Mouse (Mus musculus) kidney, adult 2 months (tissue): Measurements from ENCODE around the gene Fam214a. TPM values are rescaled to one million over a fixed set of nuclear protein-coding genes. Genes with fewer than 3 reads are reported as not detected.

Source experiments
- DNase-seq: peaks from one replicate; pipeline ENCODE4 v3.0.0; 2021
- H3K27ac ChIP-seq: fragments of 200-500 bp; 2 replicates; pipeline ENCODE4 v1.5.1; 2012; ENCODE audit warnings: low read depth, low read length, control low read depth, inconsistent platforms; ENCODE audit not compliant: insufficient read depth
- H3K27me3 ChIP-seq: fragments of 200-500 bp; replicated peaks from 2 replicates; pipeline ENCODE4 v1.6.1; 2012; ENCODE audit warnings: mild to moderate bottlenecking, moderate library complexity, low read length, inconsistent platforms; ENCODE audit not compliant: control insufficient read depth, insufficient read depth
- H3K36me3 ChIP-seq: fragments of 200-500 bp; 2 replicates; pipeline ENCODE4 v1.6.1; 2012; ENCODE audit warnings: mild to moderate bottlenecking, moderate library complexity, low read length, inconsistent platforms; ENCODE audit not compliant: control insufficient read depth, insufficient read depth
- H3K4me1 ChIP-seq: fragments of 200-500 bp; 2 replicates; pipeline ENCODE4 v1.6.1; 2011; ENCODE audit warnings: low read length; ENCODE audit not compliant: control insufficient read depth, insufficient read depth
- H3K4me3 ChIP-seq: fragments of 200-500 bp; 2 replicates; pipeline ENCODE4 v1.5.1; 2011; ENCODE audit warnings: mild to moderate bottlenecking, low read depth, low read length, control low read depth; ENCODE audit not compliant: insufficient read depth
- CTCF ChIP-seq: fragments of 200-500 bp; conservative IDR thresholded peaks from 2 replicates; pipeline ENCODE4 v1.5.1; 2011; ENCODE audit warnings: low read depth, mild to moderate bottlenecking, control low read depth, low read length, moderate library complexity, mixed read lengths; ENCODE audit not compliant: insufficient read depth, insufficient read length
- POLR2A ChIP-seq: fragments of 200-500 bp; IDR thresholded peaks from one replicate; pipeline ENCODE4 v1.6.1; 2011; ENCODE audit warnings: low read depth, low read length, control low read depth
- WGBS: fragments of 180-500 bp; shearing (Covaris S2); methylation state at CpG from one replicate; pipeline ENCODE4 v1.1.7; 2018; 5-methylcytosine and 5-hydroxymethylcytosine counted together
- polyA plus RNA-seq: library from polyadenylated mRNA; depleted of rRNA; stranded (reverse); fragments of >200 nt; gene quantifications from 2 replicates; pipeline ENCODE4 v1.2.3, GENCODE M21; 2012

Gene Fam214a
- polyA plus RNA-seq, 1 experiment, result 12.1 TPM

GRCm38 (mm10) chr9:75024089-75024488 is 71.4 kb downstream of the Fam214a start:
- H3K4me3 ChIP-seq, result no peak overlapping the region
- 66% methylated on average over 7 of the region's 7 CpGs for WGBS
- peaks cover 17% of the 10 kb centered on the region for H3K36me3 ChIP-seq
- DNase-seq, result no peak
- H3K27ac ChIP-seq, result no peak overlapping the region
- TF ChIP-seq POLR2A (no peak), CTCF (no peak)
- no peaks in the 10 kb centered on the region for H3K4me1 ChIP-seq
- H3K27me3 ChIP-seq, result no peaks in the 10 kb centered on the region; the same call in 1 of the 2 replicates

- 75% methylated on average over 6 of the region's 6 CpGs for WGBS
- DNase-seq, result no peak
- peaks cover 10% of the 10 kb centered on the region for H3K36me3 ChIP-seq
- no peak overlapping the region for H3K27ac ChIP-seq
- no peaks in the 10 kb centered on the region; the same call in 1 of the 2 replicates for H3K27me3 ChIP-seq
- no peak overlapping the region for H3K4me3 ChIP-seq
- H3K4me1 ChIP-seq, result no peaks in the 10 kb centered on the region
- TF ChIP-seq CTCF (peak; percentile 49), POLR2A (no peak)
Observed at GRCm38 (mm10) chr9:75025689-75026088, 73.0 kb downstream of the Fam214a start.

GRCm38 (mm10) chr9:75032408-75032807 is 79.7 kb downstream of the Fam214a start:
- WGBS, result 88% methylated on average over 1 of the region's 1 CpGs
- no peaks in the 10 kb centered on the region for H3K27me3 ChIP-seq
- peaks cover 6% of the 10 kb centered on the region for H3K4me1 ChIP-seq
- TF ChIP-seq POLR2A (no peak), CTCF (no peak)
- H3K36me3 ChIP-seq, result peaks cover 6% of the 10 kb centered on the region; the same call in 1 of the 2 replicates
- DNase-seq, result no peak
- no peak overlapping the region for H3K27ac ChIP-seq
- no peak overlapping the region for H3K4me3 ChIP-seq

GRCm38 (mm10) chr9:75033141-75033540 is 80.5 kb downstream of the Fam214a start:
- no peak overlapping the region for H3K4me3 ChIP-seq
- WGBS, result 50% methylated on average over 7 of the region's 7 CpGs
- H3K27me3 ChIP-seq, result no peaks in the 10 kb centered on the region
- peaks cover 6% of the 10 kb centered on the region for H3K4me1 ChIP-seq
- peaks cover 3% of the 10 kb centered on the region; the same call in 1 of the 2 replicates for H3K36me3 ChIP-seq
- TF ChIP-seq CTCF (no peak), POLR2A (no peak)
- H3K27ac ChIP-seq, result no peak overlapping the region
- no peak for DNase-seq

- H3K36me3 ChIP-seq, result 0 out of 2 replicates have a peak, but pooled peaks cover 3% of the 10 kb centered on the region
- H3K27me3 ChIP-seq, result no peaks in the 10 kb centered on the region
- 26% methylated on average over 1 of the region's 1 CpGs for WGBS
- no peak overlapping the region for H3K27ac ChIP-seq
- DNase-seq, result no peak
- H3K4me1 ChIP-seq, result peaks cover 11% of the 10 kb centered on the region
- H3K4me3 ChIP-seq, result no peak overlapping the region
- TF ChIP-seq CTCF (no peak), POLR2A (no peak)
Observed at GRCm38 (mm10) chr9:75034691-75035090, 82.0 kb downstream of the Fam214a start.

- Histone ChIP-seq H3K36me3 (0 out of 2 replicates have a peak, but pooled peaks cover 3% of the 10 kb centered on the region), H3K27me3 (no peaks in the 10 kb centered on the region), H3K4me3 (no peak overlapping the region), H3K27ac (no peak overlapping the region), H3K4me1 (peaks cover 17% of the 10 kb centered on the region)
- no peak for DNase-seq
- WGBS, result 79% methylated on average over 4 of the region's 4 CpGs
- TF ChIP-seq CTCF (no peak), POLR2A (no peak)
Observed at GRCm38 (mm10) chr9:75035944-75036343, 83.3 kb downstream of the Fam214a start.

GRCm38 (mm10) chr9:75037451-75038356 is 85.0 kb downstream of the Fam214a start, which contains the start of gene Arpp19:
Gene Arpp19, plus strand, starts transcription at chr9:75037614.
- TF ChIP-seq CTCF (no peak), POLR2A (peak; percentile 58)
- H3K27ac ChIP-seq, result peak within 1 kb of the TSS; percentile 56
- WGBS, result under 1% methylated on average over 73 of the region's 73 CpGs
- H3K36me3 ChIP-seq, result no peaks in the 10 kb centered on the region; the same call in 1 of the 2 replicates
- peak within 1 kb of the TSS; percentile 90 for H3K4me3 ChIP-seq
- H3K27me3 ChIP-seq, result no peaks in the 10 kb centered on the region
- peaks cover 24% of the 10 kb centered on the region for H3K4me1 ChIP-seq
- peak; percentile 92 for DNase-seq
